Mouse (Mus musculus): ENCODE data around the gene 1700014D04Rik.

- TF ChIP-seq POLR2A (IDR thresholded peaks at IDR 0.05; ENCODE audit: low read depth, low read length) (no peak), NRF1 (IDR thresholded peaks at IDR 0.05; ENCODE audit: low read depth, low read length) (no peak), ZKSCAN1 (IDR thresholded peaks at IDR 0.05; ENCODE audit: borderline replicate concordance, low read depth, low read length) (no peak), CHD1 (IDR thresholded peaks at IDR 0.05; ENCODE audit: low read depth, low read length) (no peak), MYC (IDR thresholded peaks at IDR 0.05; ENCODE audit: low read depth, low read length) (no peak), EP300 (IDR thresholded peaks at IDR 0.05; ENCODE audit: low read length) (no peak), CTCF (conservative IDR thresholded peaks at IDR 0.05 in 1 of 2, IDR thresholded peaks at IDR 0.05 in 1 of 2; ENCODE audit: low read depth in 2 of 2, low read length in 2 of 2) (no peak), MEF2A (IDR thresholded peaks at IDR 0.05; ENCODE audit: borderline replicate concordance, low read depth, low read length) (no peak), KAT2A (IDR thresholded peaks at IDR 0.05; ENCODE audit: insufficient replicate concordance, low read length) (no peak), CHD2 (IDR thresholded peaks at IDR 0.05; ENCODE audit: low read length) (no peak), MAZ (IDR thresholded peaks at IDR 0.05; ENCODE audit: low read depth, low read length) (no peak), IRF4 (IDR thresholded peaks at IDR 0.05; ENCODE audit: low read depth, low read length) (no peak), ZMIZ1 (IDR thresholded peaks at IDR 0.05; ENCODE audit: low read depth, low read length) (no peak), PAX5 (IDR thresholded peaks at IDR 0.05; ENCODE audit: low read length) (no peak)
These were observed 27.1 kb downstream of the 1700014D04Rik start for GRCm38 (mm10) chr13:59719475-59719874.
